Mouse (Mus musculus) lung, postnatal 10 days (tissue): ENCODE data around the gene Ddx25.

Source experiments
- DNase-seq: peaks from one replicate; pipeline ENCODE4 v3.0.0; 2021

Ddx25 gene

DNA sequence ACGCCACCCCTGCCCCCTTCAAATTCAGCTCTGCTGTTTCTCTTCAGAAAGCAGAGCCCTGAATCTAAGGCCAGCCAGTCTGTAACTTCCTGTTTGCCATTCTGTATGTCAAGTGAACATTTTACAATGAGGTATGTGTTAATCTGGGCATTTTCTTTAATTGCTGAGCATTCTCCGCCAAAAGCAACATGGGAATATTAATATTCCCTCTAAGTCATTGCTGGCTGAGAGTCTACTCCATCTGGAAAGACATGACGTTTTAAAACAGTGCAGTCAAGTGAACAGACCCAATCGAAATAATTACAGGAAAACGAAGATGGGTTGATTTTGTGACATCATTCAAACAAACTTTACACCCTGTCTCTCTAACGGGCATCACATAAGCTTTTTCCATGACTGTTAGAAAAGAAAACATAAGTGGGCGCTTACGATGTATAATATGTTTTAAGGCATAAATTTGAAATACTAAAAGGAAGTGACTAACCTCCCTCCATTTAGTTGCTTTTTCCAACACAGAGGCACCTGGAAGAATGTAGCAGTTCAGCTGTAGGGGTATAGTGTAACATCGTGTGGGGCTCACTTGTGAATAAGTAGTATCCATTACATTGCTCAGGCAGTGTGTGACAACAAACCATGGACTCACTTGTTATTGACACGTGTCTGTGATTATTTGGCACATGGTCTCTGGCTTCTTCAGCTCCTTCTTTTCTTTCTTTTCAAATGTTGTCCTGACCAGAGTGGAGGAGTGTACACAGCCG, 67.0 kb downstream of the Ddx25 start:
- DNase-seq = no peak

DNA sequence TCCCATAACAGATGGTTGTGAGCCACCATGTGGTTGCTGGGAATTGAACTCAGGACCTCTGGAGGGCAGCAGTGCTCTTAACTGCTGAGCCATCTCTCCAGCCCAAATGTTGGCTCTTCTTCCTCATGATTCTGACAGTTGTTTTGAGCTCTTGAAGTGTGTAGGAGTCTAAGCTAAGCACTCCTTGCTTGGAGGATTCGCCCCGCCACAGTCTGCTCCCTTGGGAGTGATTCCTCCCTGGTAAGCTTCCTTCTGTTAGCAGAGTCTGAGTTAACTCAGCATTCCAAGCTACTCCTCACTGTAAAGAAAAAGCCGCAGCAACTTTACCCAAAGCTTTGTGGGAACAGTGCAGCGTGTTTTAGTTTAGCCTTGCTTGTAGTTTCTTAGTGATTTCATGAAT, 69.8 kb downstream of the Ddx25 start:
- no peak for DNase-seq
